Mouse (Mus musculus): ENCODE measurements around the gene Extl2.

Extl2 gene

GRCm38 (mm10) chr3:116009622-116010344, 2.5 kb downstream of the Extl2 start:
- DNase-seq (ENCODE audit: low spot score): no peak

- DNase-seq (ENCODE audit: low spot score): no peak
Observed at GRCm38 (mm10) chr3:116014901-116015300, 7.6 kb downstream of the Extl2 start.

GRCm38 (mm10) chr3:116016116-116016515, 8.9 kb downstream of the Extl2 start:
- no peak for DNase-seq (ENCODE audit: low spot score)

GRCm38 (mm10) chr3:116018606-116019005, 11.3 kb downstream of the Extl2 start:
- no peak for DNase-seq (ENCODE audit: low spot score)

GRCm38 (mm10) chr3:116019136-116019535, 11.9 kb downstream of the Extl2 start:
- no peak for DNase-seq (ENCODE audit: low spot score)

GRCm38 (mm10) chr3:116024236-116024635, 17.0 kb downstream of the Extl2 start:
- DNase-seq (ENCODE audit: low spot score): no peak

GRCm38 (mm10) chr3:116024669-116025068, 17.4 kb downstream of the Extl2 start:
- DNase-seq (ENCODE audit: low spot score): no peak

GRCm38 (mm10) chr3:116025701-116026100, 18.4 kb downstream of the Extl2 start:
- no peak for DNase-seq (ENCODE audit: low spot score)

GRCm38 (mm10) chr3:116026996-116027395, 19.7 kb downstream of the Extl2 start:
- DNase-seq (ENCODE audit: low spot score): no peak

- no peak for DNase-seq (ENCODE audit: low spot score)
Observed at GRCm38 (mm10) chr3:116030152-116030788, 23.0 kb downstream of the Extl2 start.

GRCm38 (mm10) chr3:116033218-116033870, 26.1 kb downstream of the Extl2 start:
- DNase-seq (ENCODE audit: low spot score): no peak

- no peak for DNase-seq (ENCODE audit: low spot score)
Observed at GRCm38 (mm10) chr3:116033871-116034222, 26.6 kb downstream of the Extl2 start.

GRCm38 (mm10) chr3:116040776-116041175, 33.5 kb downstream of the Extl2 start:
- DNase-seq (ENCODE audit: low spot score): no peak

- no peak for DNase-seq (ENCODE audit: low spot score)
Observed at GRCm38 (mm10) chr3:116046000-116046399, 38.7 kb downstream of the Extl2 start.

GRCm38 (mm10) chr3:116047034-116047433, 39.8 kb downstream of the Extl2 start:
- no peak for DNase-seq (ENCODE audit: low spot score)

- DNase-seq (ENCODE audit: low spot score): no peak
Observed at GRCm38 (mm10) chr3:116057078-116057477, 49.8 kb downstream of the Extl2 start.

- DNase-seq (ENCODE audit: low spot score): no peak
Observed at GRCm38 (mm10) chr3:116060320-116060719, 53.1 kb downstream of the Extl2 start.

GRCm38 (mm10) chr3:116062141-116062540, 54.9 kb downstream of the Extl2 start:
- no peak for DNase-seq (ENCODE audit: low spot score)

GRCm38 (mm10) chr3:116072584-116072983, 65.3 kb downstream of the Extl2 start:
- no peak for DNase-seq (ENCODE audit: low spot score)

- no peak for DNase-seq (ENCODE audit: low spot score)
Observed at GRCm38 (mm10) chr3:116076739-116077138, 69.5 kb downstream of the Extl2 start.

- no peak for DNase-seq (ENCODE audit: low spot score)
Observed at GRCm38 (mm10) chr3:116078490-116078889, 71.2 kb downstream of the Extl2 start.

All from ovary, postnatal 36 days (tissue).